Mouse (Mus musculus) heart, embryonic 12.5 days (tissue): Measurements from ENCODE around the gene Agr2. TPM values are rescaled to one million over a fixed set of nuclear protein-coding genes. Genes with fewer than 3 reads are reported as not detected.

Experiments
- ATAC-seq: fragments of 200-750 bp; cut with Nextera tagmentation; 2 replicates; pipeline ENCODE4 v1.8.0; 2017; ENCODE audit warnings: moderate TSS enrichment, moderate library complexity; ENCODE audit not compliant: insufficient number of reproducible peaks, low FRiP score
- H3K27ac ChIP-seq: fragments of 300-500 bp; sonication (generic); 2 replicates; pipeline ENCODE4 v1.5.1; 2016; ENCODE audit warnings: mild to moderate bottlenecking, moderate library complexity; ENCODE audit not compliant: poor library complexity, severe bottlenecking
- H3K27me3 ChIP-seq: fragments of 300-500 bp; sonication (generic); replicated peaks from 2 replicates; pipeline ENCODE4 v1.6.1; 2016; ENCODE audit warnings: mild to moderate bottlenecking, moderate library complexity
- H3K36me3 ChIP-seq: fragments of 300-500 bp; sonication (generic); 2 replicates; pipeline ENCODE4 v1.6.1; 2016; ENCODE audit warnings: mild to moderate bottlenecking, moderate library complexity
- H3K4me1 ChIP-seq: fragments of 300-500 bp; sonication (generic); replicated peaks from 2 replicates; pipeline ENCODE4 v1.6.1; 2016; ENCODE audit warnings: mild to moderate bottlenecking
- H3K4me2 ChIP-seq: fragments of 300-500 bp; sonication (generic); 2 replicates; pipeline ENCODE4 v1.6.1; 2016; ENCODE audit warnings: mild to moderate bottlenecking, moderate library complexity
- H3K4me3 ChIP-seq: fragments of 300-500 bp; sonication (generic); 2 replicates; pipeline ENCODE4 v1.5.1; 2016; ENCODE audit warnings: mild to moderate bottlenecking
- H3K9ac ChIP-seq: fragments of 300-500 bp; sonication (generic); 2 replicates; pipeline ENCODE4 v1.6.1; 2016; ENCODE audit warnings: mild to moderate bottlenecking, moderate library complexity
- H3K9me3 ChIP-seq: fragments of 300-500 bp; sonication (generic); replicated peaks from 2 replicates; pipeline ENCODE4 v1.6.1; 2016; ENCODE audit warnings: mild to moderate bottlenecking, moderate library complexity
- WGBS: fragments of 180-500 bp; shearing (Covaris S2); methylation state at CpG from one replicate; pipeline ENCODE4 v1.1.7; 2016; 5-methylcytosine and 5-hydroxymethylcytosine counted together
- polyA plus RNA-seq: library from polyadenylated mRNA; unstranded; fragments of >200 nt; fragmentation: Nextera tagmentation; extraction: Ambion mirVana; gene quantifications from 2 replicates; pipeline ENCODE4 v1.2.1, GENCODE M21; 2016

Gene Agr2
- polyA plus RNA-seq, 1 experiment from 2014 or later, result 0.52 TPM

- Histone ChIP-seq H3K9me3 (no peaks in the 10 kb centered on the region), H3K4me1 (0 out of 2 replicates have a peak, but pooled peaks cover 3% of the 10 kb centered on the region), H3K9ac (no peak overlapping the region), H3K27me3 (no peaks in the 10 kb centered on the region), H3K4me3 (no peak overlapping the region), H3K27ac (no peak overlapping the region), H3K4me2 (no peak overlapping the region), H3K36me3 (no peaks in the 10 kb centered on the region)
- 63% methylated on average over 3 of the region's 3 CpGs for WGBS
- no peak for ATAC-seq
Measured at GRCm38 (mm10) chr12:35993583-35993982, 876 bp downstream of the Agr2 start.

DNA sequence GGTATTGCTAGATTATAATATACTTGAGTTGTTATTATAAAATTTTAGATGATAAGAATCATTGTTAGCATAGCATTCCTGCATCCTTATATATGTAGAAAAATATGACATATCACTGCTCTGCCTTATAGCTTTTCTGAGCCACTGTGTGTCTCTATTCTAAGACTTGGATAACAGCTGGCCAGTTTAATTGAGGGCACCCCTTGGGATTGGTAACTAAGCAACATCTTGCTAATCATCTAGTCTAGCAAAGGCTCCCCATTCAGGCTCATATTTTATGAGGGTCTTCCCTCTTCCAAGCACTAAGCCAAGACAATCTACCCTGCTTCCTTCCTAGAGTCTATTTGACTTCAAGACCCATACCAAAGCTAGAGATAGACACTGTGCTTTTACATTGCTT is 1.4 kb downstream of the Agr2 start:
- Histone ChIP-seq H3K27ac (no peak overlapping the region), H3K9ac (no peak overlapping the region), H3K4me3 (no peak overlapping the region), H3K36me3 (no peaks in the 10 kb centered on the region), H3K9me3 (no peaks in the 10 kb centered on the region), H3K4me2 (no peak overlapping the region), H3K4me1 (0 out of 2 replicates have a peak, but pooled peaks cover 3% of the 10 kb centered on the region), H3K27me3 (no peaks in the 10 kb centered on the region)
- ATAC-seq, result no peak

DNA sequence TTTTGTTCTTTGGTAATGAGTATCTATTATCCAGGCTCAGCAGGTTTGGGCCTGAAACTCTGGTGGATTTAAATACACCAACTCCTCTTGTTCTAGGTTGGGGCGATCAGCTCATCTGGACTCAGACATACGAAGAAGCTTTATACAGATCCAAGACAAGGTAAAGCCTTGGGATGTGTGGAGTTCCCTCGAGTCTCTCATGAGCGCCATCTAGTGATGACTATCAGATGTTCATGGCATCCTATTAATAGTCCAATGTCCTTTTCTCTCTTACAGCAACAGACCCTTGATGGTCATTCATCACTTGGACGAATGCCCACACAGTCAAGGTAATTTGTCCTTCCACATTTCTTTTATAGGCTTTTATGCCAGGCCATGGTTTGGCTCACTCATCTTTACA is 3.1 kb downstream of the Agr2 start:
- no peak overlapping the region for H3K27ac ChIP-seq
- no peak for ATAC-seq
- no peak overlapping the region for H3K4me2 ChIP-seq
- H3K4me3 ChIP-seq, result no peak overlapping the region
- no peaks in the 10 kb centered on the region for H3K36me3 ChIP-seq
- H3K9ac ChIP-seq, result no peak overlapping the region
- no peaks in the 10 kb centered on the region for H3K9me3 ChIP-seq
- no peaks in the 10 kb centered on the region for H3K27me3 ChIP-seq
- WGBS, result 29% methylated on average over 5 of the region's 5 CpGs
- 0 out of 2 replicates have a peak, but pooled peaks cover 3% of the 10 kb centered on the region for H3K4me1 ChIP-seq

DNA sequence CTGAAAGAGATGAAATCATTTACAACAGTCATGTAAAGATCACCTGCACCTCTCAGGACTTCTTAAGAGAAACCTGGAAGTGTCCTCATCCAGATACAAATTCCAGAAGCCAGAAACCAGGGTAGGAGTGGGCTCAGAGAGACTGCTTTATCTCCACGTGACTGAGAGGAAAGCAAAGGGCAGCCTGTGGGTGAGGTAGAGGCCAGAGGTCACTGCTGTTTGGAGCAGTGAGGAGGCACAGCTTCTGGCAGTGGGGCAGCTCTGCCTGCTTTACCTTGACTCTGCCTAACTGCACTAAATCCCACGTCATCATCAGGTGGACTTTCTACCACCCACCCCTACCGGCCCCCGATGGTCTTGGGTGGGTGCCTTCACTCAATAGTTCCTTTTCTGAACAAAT is 12.0 kb downstream of the Agr2 start:
- Histone ChIP-seq H3K4me1 (peaks cover 31% of the 10 kb centered on the region), H3K9ac (no peak overlapping the region), H3K27me3 (no peaks in the 10 kb centered on the region), H3K4me2 (no peak overlapping the region), H3K9me3 (no peaks in the 10 kb centered on the region), H3K36me3 (no peaks in the 10 kb centered on the region), H3K4me3 (no peak overlapping the region), H3K27ac (no peak overlapping the region)
- ATAC-seq, result no peak; the same call in 1 of the 2 replicates
- WGBS, result 54% methylated on average over 4 of the region's 4 CpGs

DNA sequence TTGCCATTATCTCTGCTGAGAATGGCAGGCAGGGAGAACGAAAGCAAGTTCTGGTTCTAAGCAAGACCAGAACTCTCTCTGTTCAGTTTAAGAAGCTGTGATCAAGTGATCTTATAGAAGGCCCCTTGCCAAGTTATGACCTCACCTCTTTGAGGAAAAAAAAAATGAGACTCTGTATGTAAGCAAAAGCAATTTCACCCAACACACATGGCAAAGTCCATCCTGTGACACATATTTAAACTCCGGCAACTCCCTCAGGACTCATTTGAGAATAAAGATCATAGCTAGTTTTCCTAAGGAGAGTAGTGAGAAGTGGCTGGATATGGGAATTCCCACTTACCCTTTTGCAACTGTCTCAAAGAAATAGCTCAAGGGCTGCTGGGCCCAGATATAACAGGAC is 14.9 kb downstream of the Agr2 start:
- Histone ChIP-seq H3K4me2 (no peak overlapping the region), H3K36me3 (no peaks in the 10 kb centered on the region), H3K27ac (peak overlapping the region; percentile 43; the same call in 1 of the 2 replicates), H3K9me3 (no peaks in the 10 kb centered on the region), H3K27me3 (no peaks in the 10 kb centered on the region), H3K4me3 (no peak overlapping the region), H3K9ac (no peak overlapping the region), H3K4me1 (peaks cover 19% of the 10 kb centered on the region)
- ATAC-seq, result no peak
- 66% methylated on average over 2 of the region's 2 CpGs for WGBS

- H3K4me3 ChIP-seq, result no peak overlapping the region
- no peaks in the 10 kb centered on the region for H3K27me3 ChIP-seq
- WGBS, result 59% methylated on average over 6 of the region's 6 CpGs
- no peak overlapping the region for H3K4me2 ChIP-seq
- peak overlapping the region; percentile 18; the same call in 1 of the 2 replicates for H3K27ac ChIP-seq
- no peak overlapping the region for H3K9ac ChIP-seq
- ATAC-seq, result no peak
- no peaks in the 10 kb centered on the region for H3K36me3 ChIP-seq
- peaks cover 17% of the 10 kb centered on the region for H3K4me1 ChIP-seq
- no peaks in the 10 kb centered on the region for H3K9me3 ChIP-seq
Measured at GRCm38 (mm10) chr12:36008364-36009047, 15.8 kb downstream of the Agr2 start.

- Histone ChIP-seq H3K9ac (no peak overlapping the region), H3K27ac (no peak overlapping the region), H3K27me3 (no peaks in the 10 kb centered on the region), H3K36me3 (peaks cover 8% of the 10 kb centered on the region), H3K4me1 (peaks cover 5% of the 10 kb centered on the region; the same call in 1 of the 2 replicates), H3K4me2 (no peak overlapping the region), H3K4me3 (no peak overlapping the region), H3K9me3 (peaks cover 2% of the 10 kb centered on the region; the same call in 1 of the 2 replicates)
- no peak for ATAC-seq
- 63% methylated on average over 7 of the region's 7 CpGs for WGBS
Measured at GRCm38 (mm10) chr12:36013216-36013910, 20.7 kb downstream of the Agr2 start.

DNA sequence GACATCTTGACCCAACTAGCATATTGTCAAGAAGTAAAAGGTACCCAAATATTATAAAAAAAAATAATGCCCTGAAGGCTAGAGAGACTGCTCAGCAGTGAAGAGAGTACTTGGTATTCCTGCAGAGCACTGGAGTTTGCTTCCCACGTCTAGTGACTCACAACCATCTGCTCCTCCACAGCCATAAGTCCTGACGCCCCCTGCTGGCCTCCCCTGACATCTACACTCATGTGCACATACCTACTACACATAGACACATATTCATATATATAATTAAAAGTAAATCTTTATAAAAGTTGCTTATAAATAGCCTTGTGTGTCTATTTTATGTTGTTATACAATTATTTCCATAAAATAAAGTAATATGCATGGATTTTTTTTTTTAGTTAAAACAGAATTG is 25.1 kb downstream of the Agr2 start:
- Histone ChIP-seq H3K4me1 (no peaks in the 10 kb centered on the region), H3K9ac (no peak overlapping the region), H3K27ac (no peak overlapping the region), H3K27me3 (no peaks in the 10 kb centered on the region), H3K36me3 (peaks cover 29% of the 10 kb centered on the region), H3K9me3 (peaks cover 2% of the 10 kb centered on the region; the same call in 1 of the 2 replicates), H3K4me3 (no peak overlapping the region), H3K4me2 (no peak overlapping the region)
- no peak for ATAC-seq
- WGBS, result 73% methylated on average over 2 of the region's 2 CpGs

DNA sequence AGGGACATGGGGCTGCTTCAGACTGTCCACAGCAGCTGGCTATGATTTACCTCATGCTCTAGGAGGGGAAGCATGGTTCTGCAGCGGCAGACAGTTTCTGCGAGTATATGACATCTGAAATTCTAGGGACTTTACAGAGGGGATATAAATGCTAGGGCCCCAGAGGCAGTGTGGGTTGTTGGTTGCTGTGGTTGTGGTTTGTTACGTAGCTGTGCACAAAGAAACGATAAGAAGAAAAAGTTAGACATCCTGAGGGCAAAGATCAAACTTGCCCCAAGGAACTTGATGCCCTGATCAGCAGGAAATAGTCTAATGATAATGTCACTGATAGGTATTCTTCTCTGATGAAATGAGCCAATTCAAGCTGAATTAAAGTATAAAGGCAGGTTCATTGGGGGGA is 26.9 kb downstream of the Agr2 start:
- H3K36me3 ChIP-seq, result peaks cover 29% of the 10 kb centered on the region
- no peak for ATAC-seq
- no peak overlapping the region for H3K27ac ChIP-seq
- H3K4me2 ChIP-seq, result no peak overlapping the region
- H3K4me3 ChIP-seq, result no peak overlapping the region
- WGBS, result 84% methylated on average over 4 of the region's 4 CpGs
- no peaks in the 10 kb centered on the region for H3K27me3 ChIP-seq
- H3K4me1 ChIP-seq, result no peaks in the 10 kb centered on the region
- peaks cover 2% of the 10 kb centered on the region; the same call in 1 of the 2 replicates for H3K9me3 ChIP-seq
- no peak overlapping the region for H3K9ac ChIP-seq

DNA sequence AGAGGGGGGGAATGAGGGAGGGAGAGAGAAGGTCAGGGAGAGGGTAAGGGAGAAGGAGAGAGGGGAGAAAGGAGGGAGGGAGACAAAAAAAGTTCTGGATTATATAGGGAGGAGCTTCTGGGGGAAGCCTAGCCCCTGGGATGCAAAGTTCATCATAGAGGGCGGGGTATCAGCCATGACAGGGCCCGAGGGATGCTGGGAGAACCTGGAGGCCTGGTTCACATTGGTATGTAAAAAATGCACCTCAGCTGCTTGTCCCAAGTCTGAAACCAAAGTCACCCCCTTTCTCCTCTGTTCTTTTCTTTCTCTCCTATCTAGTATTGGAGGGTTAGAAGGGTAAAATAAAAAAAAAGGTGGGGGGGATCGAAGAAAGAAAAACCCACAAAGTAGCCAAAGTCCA is 27.4 kb downstream of the Agr2 start:
- Histone ChIP-seq H3K4me3 (no peak overlapping the region), H3K36me3 (peaks cover 29% of the 10 kb centered on the region), H3K27ac (no peak overlapping the region), H3K27me3 (no peaks in the 10 kb centered on the region), H3K9me3 (peaks cover 2% of the 10 kb centered on the region; the same call in 1 of the 2 replicates), H3K4me1 (no peaks in the 10 kb centered on the region), H3K4me2 (no peak overlapping the region), H3K9ac (no peak overlapping the region)
- ATAC-seq, result no peak
- 81% methylated on average over 3 of the region's 3 CpGs for WGBS

GRCm38 (mm10) chr12:36020710-36021109 is 28.0 kb downstream of the Agr2 start:
- H3K27ac ChIP-seq, result no peak overlapping the region
- H3K4me2 ChIP-seq, result no peak overlapping the region
- H3K9ac ChIP-seq, result no peak overlapping the region
- H3K9me3 ChIP-seq, result peaks cover 2% of the 10 kb centered on the region; the same call in 1 of the 2 replicates
- peaks cover 26% of the 10 kb centered on the region for H3K36me3 ChIP-seq
- ATAC-seq, result no peak
- no peaks in the 10 kb centered on the region for H3K27me3 ChIP-seq
- no peaks in the 10 kb centered on the region for H3K4me1 ChIP-seq
- H3K4me3 ChIP-seq, result no peak overlapping the region
- 80% methylated on average over 2 of the region's 2 CpGs for WGBS
